Mouse (Mus musculus): Measurements from ENCODE around the gene Supt3. TPM values are rescaled to one million over a fixed set of nuclear protein-coding genes. Genes with fewer than 3 reads are reported as not detected.

The Supt3 gene
- total and polyA plus RNA-seq, 2 experiments: 2.3 to 4.9 TPM

DNA sequence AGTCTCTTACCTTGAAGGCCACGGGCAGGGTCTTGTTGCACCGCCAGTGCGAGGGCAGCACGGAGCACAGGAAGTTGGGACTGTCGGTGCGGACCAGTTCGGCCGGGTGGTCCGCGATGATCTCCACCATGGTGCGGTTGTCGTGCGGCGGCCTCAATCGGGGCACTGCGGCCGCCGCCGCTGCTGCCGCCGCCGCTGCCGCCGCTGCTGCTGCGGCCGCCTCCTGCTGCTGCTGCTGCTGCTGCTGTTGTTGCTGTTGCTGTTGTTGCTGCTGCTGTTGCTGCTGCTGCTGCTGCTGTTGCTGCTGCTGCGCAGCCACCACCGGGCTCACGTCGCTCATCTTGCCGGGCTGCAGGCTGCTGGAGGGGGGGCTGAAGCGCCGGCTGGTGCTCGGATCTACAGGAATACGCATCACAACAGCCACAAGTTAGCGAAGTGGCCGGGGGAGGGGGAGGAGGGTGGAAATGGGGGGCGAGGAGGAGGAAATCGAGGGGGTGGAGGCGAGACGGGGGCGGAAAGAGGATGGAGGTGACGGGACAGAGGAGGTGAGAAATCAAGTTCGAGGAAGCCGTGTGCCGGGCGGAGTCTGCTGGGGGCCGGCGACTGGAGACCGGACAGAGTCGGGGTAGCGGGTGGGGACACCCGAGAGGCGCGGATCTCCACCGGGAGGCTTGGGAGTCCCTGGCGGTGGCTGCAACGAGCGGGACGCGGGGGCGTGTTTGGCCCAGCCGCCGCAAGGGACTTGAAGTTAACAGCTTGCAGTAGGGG is 41.5 kb upstream of the Supt3 start:
- peak overlapping the region; percentile 73 for H3K9ac ChIP-seq (ENCODE audit: low read depth, low read length)
- 2% methylated on average over 63 of the region's 64 CpGs for WGBS
- H3K27ac ChIP-seq (replicated peaks; ENCODE audit: insufficient read depth, low read depth, low read length): no peak overlapping the region
- no peak for DNase-seq (ENCODE audit: extremely low read depth, low read depth, low spot score)
- H3K27me3 ChIP-seq (ENCODE audit: control insufficient read depth, insufficient read depth, low read length): peaks cover 38% of the 10 kb centered on the region
- TF ChIP-seq CTCF (IDR thresholded peaks at IDR 0.05; ENCODE audit: low read depth, low read length) (no peak), POLR2A (IDR thresholded peaks at IDR 0.05; ENCODE audit: extremely low read depth, insufficient read depth, low read length) (no peak)
- H3K79me2 ChIP-seq (ENCODE audit: control insufficient read depth, insufficient read depth, low read length): no peaks in the 10 kb centered on the region
- H3K4me1 ChIP-seq (ENCODE audit: control insufficient read depth, insufficient read depth, low read length): peaks cover 14% of the 10 kb centered on the region; the same call in 1 of the 2 replicates
- H3K36me3 ChIP-seq (ENCODE audit: control insufficient read depth, insufficient read depth, low read length): no peaks in the 10 kb centered on the region
- H3K4me3 ChIP-seq (ENCODE audit: insufficient read depth, low read depth, low read length): peak overlapping the region; percentile 85

DNA sequence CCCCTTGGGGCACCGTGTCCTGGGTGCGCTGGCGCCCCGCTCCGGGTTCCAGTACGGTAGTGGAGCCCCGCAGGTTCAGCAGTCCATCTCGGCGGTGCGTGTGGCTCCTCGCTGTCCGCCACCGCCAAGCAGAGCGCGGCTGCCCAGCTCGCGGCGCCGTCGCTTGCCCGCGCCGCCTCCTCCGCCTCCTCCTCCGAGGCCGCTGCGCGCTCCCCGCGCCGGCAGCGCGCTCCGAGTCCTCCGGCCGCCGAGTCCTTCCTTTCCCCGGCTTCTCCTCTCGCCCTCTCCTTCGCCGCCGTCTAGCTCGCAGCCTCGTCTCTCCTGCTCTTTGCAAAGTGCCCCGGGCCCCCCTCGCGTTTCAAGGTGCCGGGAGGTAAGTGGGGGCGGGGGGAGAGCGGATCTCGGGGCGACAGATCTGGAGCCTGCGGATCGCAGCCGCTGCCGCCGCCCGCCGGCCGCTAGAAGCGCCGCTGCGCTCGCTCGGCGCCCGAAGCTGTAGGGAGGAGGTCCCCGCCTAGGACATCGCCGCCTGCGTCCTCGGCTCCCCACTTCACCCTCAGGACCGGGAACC is 40.9 kb upstream of the Supt3 start:
- under 1% methylated on average over 68 of the region's 73 CpGs for WGBS

DNA sequence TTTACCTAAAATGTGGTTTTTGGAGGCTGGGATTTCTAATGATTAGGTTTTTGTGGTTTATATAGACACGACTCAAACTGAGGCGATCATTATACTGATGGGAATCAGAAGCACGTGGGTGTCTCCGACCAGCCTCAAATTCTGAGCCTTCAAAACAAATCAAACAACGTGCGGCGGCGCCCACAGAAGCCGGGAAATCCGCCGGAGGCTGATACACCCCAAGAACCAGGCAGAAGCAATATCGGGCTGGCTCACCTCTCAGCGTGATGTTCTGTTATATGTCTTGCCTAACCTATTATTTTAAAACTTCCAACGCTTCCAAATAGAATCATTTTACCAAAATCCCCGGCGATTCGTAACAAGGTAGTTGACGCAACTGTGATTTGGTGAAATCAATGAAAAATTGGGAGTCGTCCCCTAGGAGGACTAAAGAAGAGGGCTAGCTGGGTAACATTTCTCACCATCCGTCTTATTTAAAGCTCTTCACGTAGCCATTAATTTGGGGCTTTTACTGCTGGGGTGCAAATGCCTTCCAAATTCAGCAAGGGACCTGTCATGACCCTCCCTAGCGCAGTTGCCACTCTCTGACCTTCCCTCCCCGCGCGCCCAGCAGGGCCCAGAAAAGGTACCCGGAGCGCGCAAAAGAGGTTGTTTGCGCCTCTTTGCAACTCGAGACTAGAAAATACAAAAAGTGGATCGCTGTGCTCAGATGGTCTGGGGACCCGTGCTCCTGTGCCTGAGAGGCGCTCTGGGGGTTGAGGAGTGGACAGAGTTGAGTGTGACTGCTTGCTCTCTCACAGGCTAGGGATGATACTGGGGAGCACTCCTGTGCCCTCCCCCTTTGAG is 39.5 kb upstream of the Supt3 start:
- Histone ChIP-seq H3K4me1 (ENCODE audit: control insufficient read depth, insufficient read depth, low read length) (peaks cover 14% of the 10 kb centered on the region; the same call in 1 of the 2 replicates), H3K4me3 (ENCODE audit: insufficient read depth, low read depth, low read length) (no peak overlapping the region), H3K27ac (replicated peaks; ENCODE audit: insufficient read depth, low read depth, low read length) (no peak overlapping the region), H3K27me3 (ENCODE audit: control insufficient read depth, insufficient read depth, low read length) (peaks cover 38% of the 10 kb centered on the region), H3K9ac (ENCODE audit: low read depth, low read length) (no peak overlapping the region), H3K36me3 (ENCODE audit: control insufficient read depth, insufficient read depth, low read length) (no peaks in the 10 kb centered on the region), H3K79me2 (ENCODE audit: control insufficient read depth, insufficient read depth, low read length) (no peaks in the 10 kb centered on the region)
- no peak for DNase-seq (ENCODE audit: extremely low read depth, low read depth, low spot score)
- 5% methylated on average over 33 of the region's 33 CpGs for WGBS
- TF ChIP-seq POLR2A (IDR thresholded peaks at IDR 0.05; ENCODE audit: extremely low read depth, insufficient read depth, low read length): no peak
- no peak for TF ChIP-seq CTCF (IDR thresholded peaks at IDR 0.05; ENCODE audit: low read depth, low read length)

More for the DNA sequence above, 40.9 kb upstream of the Supt3 start:
- TF ChIP-seq CTCF (IDR thresholded peaks at IDR 0.05; ENCODE audit: low read depth, low read length) (no peak), POLR2A (IDR thresholded peaks at IDR 0.05; ENCODE audit: extremely low read depth, insufficient read depth, low read length) (no peak)
- Histone ChIP-seq H3K36me3 (ENCODE audit: control insufficient read depth, insufficient read depth, low read length) (no peaks in the 10 kb centered on the region), H3K4me3 (ENCODE audit: insufficient read depth, low read depth, low read length) (peak overlapping the region; percentile 85), H3K9ac (ENCODE audit: low read depth, low read length) (peak overlapping the region; percentile 73), H3K27ac (replicated peaks; ENCODE audit: insufficient read depth, low read depth, low read length) (no peak overlapping the region), H3K79me2 (ENCODE audit: control insufficient read depth, insufficient read depth, low read length) (no peaks in the 10 kb centered on the region), H3K4me1 (ENCODE audit: control insufficient read depth, insufficient read depth, low read length) (peaks cover 14% of the 10 kb centered on the region; the same call in 1 of the 2 replicates), H3K27me3 (ENCODE audit: control insufficient read depth, insufficient read depth, low read length) (peaks cover 38% of the 10 kb centered on the region)
- no peak for DNase-seq (ENCODE audit: extremely low read depth, low read depth, low spot score)

GRCm38 (mm10) chr17:44738121-44738637 is 38.8 kb upstream of the Supt3 start:
- DNase-seq (ENCODE audit: extremely low read depth, low read depth, low spot score): no peak
- Histone ChIP-seq H3K4me1 (ENCODE audit: control insufficient read depth, insufficient read depth, low read length) (peaks cover 14% of the 10 kb centered on the region; the same call in 1 of the 2 replicates), H3K27ac (replicated peaks; ENCODE audit: insufficient read depth, low read depth, low read length) (no peak overlapping the region), H3K4me3 (ENCODE audit: insufficient read depth, low read depth, low read length) (no peak overlapping the region), H3K9ac (ENCODE audit: low read depth, low read length) (no peak overlapping the region), H3K79me2 (ENCODE audit: control insufficient read depth, insufficient read depth, low read length) (no peaks in the 10 kb centered on the region), H3K27me3 (ENCODE audit: control insufficient read depth, insufficient read depth, low read length) (peaks cover 38% of the 10 kb centered on the region), H3K36me3 (ENCODE audit: control insufficient read depth, insufficient read depth, low read length) (no peaks in the 10 kb centered on the region)
- WGBS: 4% methylated on average over 16 of the region's 22 CpGs
- no peak for TF ChIP-seq POLR2A (IDR thresholded peaks at IDR 0.05; ENCODE audit: extremely low read depth, insufficient read depth, low read length)

GRCm38 (mm10) chr17:44742246-44742645 is 34.7 kb upstream of the Supt3 start:
- peaks cover 13% of the 10 kb centered on the region for H3K27me3 ChIP-seq (ENCODE audit: control insufficient read depth, insufficient read depth, low read length)
- H3K9ac ChIP-seq (ENCODE audit: low read depth, low read length): no peak overlapping the region
- H3K4me1 ChIP-seq (ENCODE audit: control insufficient read depth, insufficient read depth, low read length): no peaks in the 10 kb centered on the region
- WGBS: 81% methylated on average over 9 of the region's 9 CpGs
- H3K79me2 ChIP-seq (ENCODE audit: control insufficient read depth, insufficient read depth, low read length): no peaks in the 10 kb centered on the region
- no peak overlapping the region for H3K27ac ChIP-seq (replicated peaks; ENCODE audit: insufficient read depth, low read depth, low read length)
- TF ChIP-seq POLR2A (IDR thresholded peaks at IDR 0.05; ENCODE audit: extremely low read depth, insufficient read depth, low read length): no peak
- no peak for TF ChIP-seq CTCF (IDR thresholded peaks at IDR 0.05; ENCODE audit: low read depth, low read length)
- H3K4me3 ChIP-seq (ENCODE audit: insufficient read depth, low read depth, low read length): no peak overlapping the region
- H3K36me3 ChIP-seq (ENCODE audit: control insufficient read depth, insufficient read depth, low read length): no peaks in the 10 kb centered on the region
- no peak for DNase-seq (ENCODE audit: extremely low read depth, low read depth, low spot score)
